Mouse (Mus musculus): ENCODE measurements around the gene Mylk2. TPM values are rescaled to one million over a fixed set of nuclear protein-coding genes. Genes with fewer than 3 reads are reported as not detected.

Mylk2 gene
- total and polyA plus RNA-seq, 3 experiments: 0.47 to 2.4 (median 1.3) TPM

GRCm38 (mm10) chr2:152927371-152927770 lies 16.2 kb downstream of the Mylk2 start:
- dilution Hi-C loops (cut with MboI; ENCODE audit: extremely low pct_ligation_motif_present, extremely low pct_unique_long_range_greater_than_20kb, low sequenced_read_pairs) (no loop called here), in situ Hi-C loops (cut with MboI; ENCODE audit: low pct_ligation_motif_present, low pct_unique_long_range_greater_than_20kb, low sequenced_read_pairs) (no loop called here)
- H3K27me3 ChIP-seq (replicated peaks): peaks cover 4% of the 10 kb centered on the region

GRCm38 (mm10) chr2:152928219-152928987 lies 17.3 kb downstream of the Mylk2 start:
- no peak for DNase-seq (ENCODE audit: extremely low read depth)
- Histone ChIP-seq H3K9me3 (replicated peaks; ENCODE audit: low read length) (no peaks in the 10 kb centered on the region), H3K4me3 (replicated peaks in 1 of 3; ENCODE audit: low read depth in 2 of 3, low read length in 2 of 3, poor library complexity in 1 of 3) (no peak overlapping the region), H3K4me1 (ENCODE audit: control insufficient read depth in 1 of 2, insufficient read depth in 2 of 2) (peaks cover 14 to 96% of the 10 kb centered on the region in 2 experiments), H3K27ac (ENCODE audit: insufficient read depth, low read depth) (no peak overlapping the region), H3K27me3 (replicated peaks) (peaks cover 7% of the 10 kb centered on the region), H3K4me2 (ENCODE audit: insufficient read depth, low read depth, poor library complexity, severe bottlenecking) (no peak overlapping the region), H3K36me3 (replicated peaks in 1 of 2; ENCODE audit: control insufficient read depth in 1 of 2, insufficient read depth in 1 of 2, low read length in 1 of 2) (no peaks in the 10 kb centered on the region), H3K79me2 (replicated peaks; ENCODE audit: control insufficient read depth, extremely low read depth, insufficient read depth, poor library complexity, severe bottlenecking) (no peaks in the 10 kb centered on the region), H3K9ac (ENCODE audit: insufficient read depth, low read depth) (no peak overlapping the region)
- in situ Hi-C loops (cut with MboI; ENCODE audit: low pct_ligation_motif_present, low pct_unique_long_range_greater_than_20kb, low sequenced_read_pairs) (no loop called here), dilution Hi-C loops (cut with MboI; ENCODE audit: extremely low pct_ligation_motif_present, extremely low pct_unique_long_range_greater_than_20kb, low sequenced_read_pairs) (no loop called here)
- TF ChIP-seq CTCF (conservative IDR thresholded peaks at IDR 0.05 in 1 of 2, IDR thresholded peaks at IDR 0.05 in 1 of 2; ENCODE audit: low read depth in 2 of 2, low read length in 2 of 2) (no peak), POLR2AphosphoS2 (IDR thresholded peaks at IDR 0.05; ENCODE audit: low read depth, low read length) (no peak), ZKSCAN1 (IDR thresholded peaks at IDR 0.05; ENCODE audit: borderline replicate concordance, low read depth, low read length) (no peak), ETS1 (conservative IDR thresholded peaks at IDR 0.05; ENCODE audit: low read depth, low read length) (no peak), CHD2 (IDR thresholded peaks at IDR 0.05; ENCODE audit: low read length) (no peak), SMC3 (IDR thresholded peaks at IDR 0.05; ENCODE audit: low read depth, low read length) (no peak), JUN (IDR thresholded peaks at IDR 0.05; ENCODE audit: insufficient read depth, low read depth, low read length) (no peak), RAD21 (IDR thresholded peaks at IDR 0.05; ENCODE audit: low read depth, low read length) (no peak), UBTF (IDR thresholded peaks at IDR 0.05; ENCODE audit: low read depth, low read length) (no peak), MXI1 (IDR thresholded peaks at IDR 0.05; ENCODE audit: low read depth, low read length) (no peak)

More at GRCm38 (mm10) chr2:152927371-152927770, 16.2 kb downstream of the Mylk2 start:
- Histone ChIP-seq H3K9me3 (replicated peaks; ENCODE audit: low read length) (no peaks in the 10 kb centered on the region), H3K9ac (ENCODE audit: insufficient read depth, low read depth) (no peak overlapping the region), H3K4me3 (replicated peaks in 1 of 3; ENCODE audit: low read depth in 2 of 3, low read length in 2 of 3, poor library complexity in 1 of 3) (no peak overlapping the region), H3K4me1 (ENCODE audit: control insufficient read depth in 1 of 2, insufficient read depth in 2 of 2) (peaks cover 14 to 87% of the 10 kb centered on the region in 2 experiments), H3K79me2 (replicated peaks; ENCODE audit: control insufficient read depth, extremely low read depth, insufficient read depth, poor library complexity, severe bottlenecking) (no peaks in the 10 kb centered on the region), H3K36me3 (replicated peaks in 1 of 2; ENCODE audit: control insufficient read depth in 1 of 2, insufficient read depth in 1 of 2, low read length in 1 of 2) (no peaks in the 10 kb centered on the region), H3K4me2 (ENCODE audit: insufficient read depth, low read depth, poor library complexity, severe bottlenecking) (no peak overlapping the region), H3K27ac (ENCODE audit: insufficient read depth, low read depth) (no peak overlapping the region)
- TF ChIP-seq UBTF (IDR thresholded peaks at IDR 0.05; ENCODE audit: low read depth, low read length): no peak
- TF ChIP-seq CHD1 (IDR thresholded peaks at IDR 0.05; ENCODE audit: low read depth, low read length): no peak
- TF ChIP-seq CTCF (conservative IDR thresholded peaks at IDR 0.05 in 1 of 2, IDR thresholded peaks at IDR 0.05 in 1 of 2; ENCODE audit: low read depth in 2 of 2, low read length in 2 of 2): no peak
- no peak for TF ChIP-seq JUND (conservative IDR thresholded peaks at IDR 0.05; ENCODE audit: low read depth, low read length)
- TF ChIP-seq TCF12 (IDR thresholded peaks at IDR 0.05; ENCODE audit: low read depth, low read length): no peak
- no peak for DNase-seq (ENCODE audit: extremely low read depth)
